ENCODE assay signal across 23 mouse cellular contexts in genomic region chr3:146211964-146212363, GRCm38 (mm10). TPM values are rescaled to one million over a fixed set of nuclear protein-coding genes. Genes with fewer than 3 reads are reported as not detected.
"Had no signal": no experiment of that assay in that cellular context is flagged by ENCODE, and none has a peak within 500 bp of the region (broad histone marks: within the 10 kb centered on the region; RNA-seq: fewer than 3 reads in every experiment).

No protein-coding gene starts in this region.

- H3K4me3 ChIP-seq: liver, embryonic 13.5 days; liver, embryonic 15.5 days; lung, embryonic 15.5 days; midbrain, embryonic 10.5 days; midbrain, embryonic 12.5 days; myocyte; neural tube, embryonic 13.5 days; neural tube, embryonic 15.5 days had no signal

- H3K36me3 ChIP-seq: liver, embryonic 13.5 days; liver, embryonic 15.5 days; lung, embryonic 15.5 days; midbrain, embryonic 10.5 days; midbrain, embryonic 12.5 days; neural tube, embryonic 13.5 days; neural tube, embryonic 15.5 days had no signal

- H3K4me2 ChIP-seq: liver, embryonic 13.5 days; liver, embryonic 15.5 days; lung, embryonic 15.5 days; midbrain, embryonic 12.5 days; neural tube, embryonic 13.5 days; neural tube, embryonic 15.5 days had no signal

- ATAC-seq: liver, postnatal 0 days; midbrain, embryonic 16.5 days had no signal

- DNase-seq: liver, embryonic 13.5 days; liver, postnatal 0 days; lung, adult 2 months; lung, postnatal 14 days; lung, postnatal 36 days; midbrain, embryonic 14.5 days; retina, postnatal 1 day; right cerebral cortex, adult 18-20 months; right cerebral cortex, postnatal 14 days; thymus, adult 18-20 months; thymus, postnatal 14 days; thymus, postnatal 4 days had no signal

- H3K9ac ChIP-seq: liver, embryonic 13.5 days; liver, embryonic 15.5 days; liver, postnatal 0 days; lung, embryonic 15.5 days; midbrain, embryonic 12.5 days; neural tube, embryonic 13.5 days; neural tube, embryonic 15.5 days had no signal

- H3K27me3 ChIP-seq: liver, embryonic 13.5 days; liver, embryonic 15.5 days; lung, embryonic 15.5 days; midbrain, embryonic 12.5 days; neural tube, embryonic 15.5 days had no signal

- H3K27ac ChIP-seq: liver, embryonic 13.5 days; liver, embryonic 15.5 days; lung, embryonic 15.5 days; macrophage; midbrain, embryonic 10.5 days; midbrain, embryonic 12.5 days; neural tube, embryonic 13.5 days; neural tube, embryonic 15.5 days had no signal

- H3K4me1 ChIP-seq: liver, embryonic 13.5 days; liver, embryonic 15.5 days; midbrain, embryonic 10.5 days; midbrain, embryonic 12.5 days; neural tube, embryonic 13.5 days; neural tube, embryonic 15.5 days had no signal

- H3K9me3 ChIP-seq: liver, embryonic 13.5 days; liver, embryonic 15.5 days; lung, embryonic 15.5 days; midbrain, embryonic 10.5 days; midbrain, embryonic 12.5 days; neural tube, embryonic 13.5 days; neural tube, embryonic 15.5 days had no signal

RNA-seq across cellular contexts. Expression of gene Lpar3, which starts 8.8 kb away (rescaled TPM):
- total RNA-seq: megakaryocyte progenitor cell, adult 5-6 weeks; megakaryocyte-erythroid progenitor cell, adult 5-6 weeks had no signal
- polyA plus RNA-seq: liver, postnatal 0 days; macrophage had no signal
